Mouse (Mus musculus): ENCODE measurements at regions not wholly inside any gene's neighbourhood (a gene's known extent, or its start where the extent isn't known, plus 50 kb on each side); places are given as distances from the start of the nearest gene placed in this dataset.

GRCm38 (mm10) chr9:76734387-76734786 is 167.5 kb upstream of the Fam83b start:
- 18% methylated on average over 1 of the region's 1 CpGs for WGBS (ENCODE audit: insufficient replicate concordance)
- H3K4me3 ChIP-seq (ENCODE audit: insufficient read depth in 1 of 2, low read depth in 2 of 2, low read length in 2 of 2): no peak overlapping the region
- no peaks in the 10 kb centered on the region for H3K4me1 ChIP-seq (replicated peaks; ENCODE audit: control insufficient read depth in 2 of 2, insufficient read depth in 2 of 2, low read length in 1 of 2)
- H3K9me3 ChIP-seq (ENCODE audit: control insufficient read depth, low read length): no peaks in the 10 kb centered on the region
- no peaks in the 10 kb centered on the region for H3K27me3 ChIP-seq (ENCODE audit: control insufficient read depth, insufficient read depth, low read length)
- no peak for DNase-seq (ENCODE audit: low read depth in 3 of 3, low spot score in 3 of 3)
- ATAC-seq (ENCODE audit: insufficient read depth): no peak
- H3K27ac ChIP-seq: no peak overlapping the region
- no peak overlapping the region for H3K4me2 ChIP-seq (ENCODE audit: low read depth)
- TF ChIP-seq CTCF (IDR thresholded peaks at IDR 0.05; ENCODE audit: low read depth) (no peak), EP300 (IDR thresholded peaks at IDR 0.05; ENCODE audit: low read depth) (no peak)
- H3K9ac ChIP-seq (replicated peaks): no peak overlapping the region
- no peaks in the 10 kb centered on the region for H3K36me3 ChIP-seq (replicated peaks; ENCODE audit: control insufficient read depth, insufficient read depth, low read depth)

GRCm38 (mm10) chr9:76733812-76734211 is 166.9 kb upstream of the Fam83b start:
- no peaks in the 10 kb centered on the region for H3K27me3 ChIP-seq (ENCODE audit: control insufficient read depth, insufficient read depth, low read length)
- H3K4me1 ChIP-seq (replicated peaks; ENCODE audit: control insufficient read depth in 2 of 2, insufficient read depth in 2 of 2, low read length in 1 of 2): no peaks in the 10 kb centered on the region
- ATAC-seq (ENCODE audit: insufficient read depth) (no peak), DNase-seq (ENCODE audit: low read depth in 3 of 3, low spot score in 3 of 3) (no peak)
- no peaks in the 10 kb centered on the region for H3K9me3 ChIP-seq (ENCODE audit: control insufficient read depth, low read length)
- no peak overlapping the region for H3K4me3 ChIP-seq (ENCODE audit: insufficient read depth in 1 of 2, low read depth in 2 of 2, low read length in 2 of 2)
- no peak overlapping the region for H3K27ac ChIP-seq
- no peaks in the 10 kb centered on the region for H3K36me3 ChIP-seq (replicated peaks; ENCODE audit: control insufficient read depth, insufficient read depth, low read depth)
- no peak for TF ChIP-seq EP300 (IDR thresholded peaks at IDR 0.05; ENCODE audit: low read depth)
- TF ChIP-seq CTCF (IDR thresholded peaks at IDR 0.05; ENCODE audit: low read depth): no peak
- no peak overlapping the region for H3K4me2 ChIP-seq (ENCODE audit: low read depth)
- no peak overlapping the region for H3K9ac ChIP-seq (replicated peaks)

GRCm38 (mm10) chr9:76722881-76723280 is 156.0 kb upstream of the Fam83b start:
- Histone ChIP-seq H3K4me3 (ENCODE audit: insufficient read depth in 1 of 2, low read depth in 2 of 2, low read length in 2 of 2) (no peak overlapping the region), H3K27me3 (ENCODE audit: control insufficient read depth, insufficient read depth, low read length) (no peaks in the 10 kb centered on the region), H3K36me3 (replicated peaks; ENCODE audit: control insufficient read depth, insufficient read depth, low read depth) (no peaks in the 10 kb centered on the region), H3K4me2 (ENCODE audit: low read depth) (no peak overlapping the region), H3K4me1 (replicated peaks; ENCODE audit: control insufficient read depth in 2 of 2, insufficient read depth in 2 of 2, low read length in 1 of 2) (no peaks in the 10 kb centered on the region), H3K27ac (no peak overlapping the region), H3K9ac (replicated peaks) (no peak overlapping the region), H3K9me3 (ENCODE audit: control insufficient read depth, low read length) (no peaks in the 10 kb centered on the region)
- TF ChIP-seq EP300 (IDR thresholded peaks at IDR 0.05; ENCODE audit: low read depth) (no peak), CTCF (IDR thresholded peaks at IDR 0.05; ENCODE audit: low read depth) (no peak)
- DNase-seq (ENCODE audit: low read depth in 3 of 3, low spot score in 3 of 3) (no peak), ATAC-seq (ENCODE audit: insufficient read depth) (no peak)
- WGBS (ENCODE audit: insufficient replicate concordance): 37% methylated on average over 3 of the region's 3 CpGs

GRCm38 (mm10) chr9:76715852-76716251 is 148.9 kb upstream of the Fam83b start:
- WGBS (ENCODE audit: insufficient replicate concordance): 38% methylated on average over 1 of the region's 1 CpGs

GRCm38 (mm10) chr9:76706451-76706850 is 139.5 kb upstream of the Fam83b start:
- H3K4me1 ChIP-seq (replicated peaks; ENCODE audit: control insufficient read depth in 2 of 2, insufficient read depth in 2 of 2, low read length in 1 of 2): no peaks in the 10 kb centered on the region
- DNase-seq (ENCODE audit: low read depth in 3 of 3, low spot score in 3 of 3): no peak
- H3K9ac ChIP-seq (replicated peaks): no peak overlapping the region
- 30% methylated on average over 1 of the region's 1 CpGs for WGBS (ENCODE audit: insufficient replicate concordance)
- no peaks in the 10 kb centered on the region for H3K27me3 ChIP-seq (ENCODE audit: control insufficient read depth, insufficient read depth, low read length)
- H3K4me3 ChIP-seq (ENCODE audit: insufficient read depth in 1 of 2, low read depth in 2 of 2, low read length in 2 of 2): no peak overlapping the region
- H3K4me2 ChIP-seq (ENCODE audit: low read depth): no peak overlapping the region
- TF ChIP-seq EP300 (IDR thresholded peaks at IDR 0.05; ENCODE audit: low read depth) (no peak), CTCF (IDR thresholded peaks at IDR 0.05; ENCODE audit: low read depth) (no peak)
- H3K9me3 ChIP-seq (ENCODE audit: control insufficient read depth, low read length): no peaks in the 10 kb centered on the region
- ATAC-seq (ENCODE audit: insufficient read depth): no peak
- H3K27ac ChIP-seq: no peak overlapping the region
- no peaks in the 10 kb centered on the region for H3K36me3 ChIP-seq (replicated peaks; ENCODE audit: control insufficient read depth, insufficient read depth, low read depth)

More at GRCm38 (mm10) chr9:76715852-76716251, 148.9 kb upstream of the Fam83b start:
- Histone ChIP-seq H3K9ac (replicated peaks) (no peak overlapping the region), H3K4me1 (replicated peaks; ENCODE audit: control insufficient read depth in 2 of 2, insufficient read depth in 2 of 2, low read length in 1 of 2) (no peaks in the 10 kb centered on the region), H3K36me3 (replicated peaks; ENCODE audit: control insufficient read depth, insufficient read depth, low read depth) (no peaks in the 10 kb centered on the region), H3K4me3 (ENCODE audit: insufficient read depth in 1 of 2, low read depth in 2 of 2, low read length in 2 of 2) (no peak overlapping the region), H3K27ac (no peak overlapping the region), H3K4me2 (ENCODE audit: low read depth) (no peak overlapping the region), H3K27me3 (ENCODE audit: control insufficient read depth, insufficient read depth, low read length) (no peaks in the 10 kb centered on the region), H3K9me3 (ENCODE audit: control insufficient read depth, low read length) (no peaks in the 10 kb centered on the region)
- TF ChIP-seq EP300 (IDR thresholded peaks at IDR 0.05; ENCODE audit: low read depth) (no peak), CTCF (IDR thresholded peaks at IDR 0.05; ENCODE audit: low read depth) (no peak)
- ATAC-seq (ENCODE audit: insufficient read depth) (no peak), DNase-seq (ENCODE audit: low read depth in 3 of 3, low spot score in 3 of 3) (no peak)

Data from liver, embryonic 14.5 days (tissue).